Mouse (Mus musculus): ENCODE data around the gene Sspn.

DNA sequence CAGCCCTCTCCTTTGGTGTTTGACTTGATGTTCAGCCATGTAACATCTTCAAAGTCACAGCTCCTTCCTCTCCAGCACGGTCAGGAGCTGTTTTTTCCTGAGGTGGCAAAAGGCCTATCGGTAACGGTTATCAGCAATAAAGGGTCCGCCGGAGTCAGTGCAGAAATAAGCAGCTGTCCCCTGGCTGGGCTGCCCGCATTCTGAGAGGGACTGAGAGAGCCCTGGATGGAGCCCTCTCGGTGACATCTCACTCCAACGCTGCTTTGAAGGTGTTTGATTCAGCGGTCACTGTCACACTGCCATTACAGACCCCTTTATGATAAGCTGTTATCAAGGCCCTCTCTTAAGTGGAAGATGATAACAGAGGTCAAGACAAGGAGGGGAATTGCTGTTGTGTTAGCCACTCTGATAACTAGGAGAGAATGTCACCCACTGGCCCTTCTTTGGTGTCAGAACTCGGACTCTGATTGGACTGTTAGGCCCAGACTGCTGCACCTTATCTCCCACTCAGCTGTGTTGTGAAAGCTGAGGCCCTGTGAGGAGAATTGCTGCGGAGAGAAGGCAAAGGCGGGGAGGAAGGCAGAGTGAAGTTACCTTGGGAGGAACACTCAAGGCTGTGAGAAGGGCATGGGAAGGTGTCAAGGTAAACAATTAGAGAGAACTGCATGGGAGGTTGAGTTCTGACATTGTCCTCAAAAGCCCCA, 11.0 kb downstream of the Sspn start:
- TF ChIP-seq GATA1 (IDR thresholded peaks at IDR 0.05; ENCODE audit: borderline replicate concordance, low read length) (no peak), FLI1 (IDR thresholded peaks at IDR 0.05; ENCODE audit: low read length) (no peak)

All from megakaryocyte, embryonic 14.5 days (primary cell).